Mouse (Mus musculus): ENCODE results near the gene Srl.
"Not testable (repeated sequence)": the region's sequence is repeated elsewhere in the genome, so short reads cannot be mapped to it uniquely, and the experiment has no call there.

The Srl gene

DNA sequence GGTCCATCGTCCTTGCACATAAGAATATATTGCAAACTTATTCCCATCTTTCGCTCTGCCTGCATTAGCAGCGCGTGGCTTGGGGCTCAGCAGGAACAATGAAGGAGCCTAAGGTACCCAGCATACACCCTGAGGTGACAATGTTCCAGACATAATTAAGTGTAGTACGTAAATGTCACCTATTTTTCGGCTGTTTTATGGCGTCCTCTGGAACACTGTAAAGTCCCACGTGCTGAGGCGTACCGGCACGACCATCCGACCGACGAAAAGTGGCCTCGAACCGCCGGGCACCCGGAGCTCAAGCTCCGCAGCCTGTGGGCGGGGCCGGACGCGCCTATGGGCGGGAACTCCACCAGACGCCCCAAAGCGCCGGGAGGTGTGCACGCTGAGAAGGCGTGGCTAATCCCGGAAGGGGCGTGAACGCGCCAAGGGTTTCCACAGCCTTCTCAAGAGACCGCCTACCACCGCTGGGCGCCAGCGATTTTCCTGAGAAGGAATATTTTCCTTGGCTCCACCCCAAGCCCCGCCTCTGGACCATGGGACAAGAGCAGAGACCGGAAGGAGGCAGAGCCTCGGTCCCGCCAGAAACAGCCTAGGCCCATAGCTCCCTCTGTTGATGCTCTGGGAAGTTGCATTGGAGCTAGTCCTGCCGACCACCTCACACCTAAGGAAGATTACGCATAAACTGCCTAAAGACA is at the start of gene Srl:
TSS of gene Srl (minus strand) at position 316 of the 698 bp plus-strand sequence.
- peak; percentile 99 for DNase-seq (ENCODE audit: low read depth, low spot score)

DNA sequence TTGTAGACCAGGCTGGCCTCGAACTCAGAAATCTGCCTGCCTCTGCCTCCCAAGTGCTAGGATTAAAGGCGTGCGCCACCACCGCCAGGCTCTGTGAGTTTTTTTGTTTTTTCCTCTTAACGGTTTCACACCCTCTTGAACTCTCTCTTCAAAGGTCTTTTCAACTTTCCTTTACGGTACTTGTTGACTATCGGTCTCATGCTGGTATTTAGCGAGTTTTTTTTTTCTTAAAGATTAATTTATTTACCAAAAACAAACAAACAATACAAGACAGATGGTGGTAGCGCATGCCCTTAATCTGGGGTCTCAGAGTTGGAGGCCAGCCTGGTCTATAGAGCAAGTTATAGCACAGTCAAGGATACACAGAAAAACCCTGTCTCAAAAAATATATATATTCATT is 48.6 kb upstream of the Srl start:
- DNase-seq (ENCODE audit: low read depth, low spot score), result no peak

DNA sequence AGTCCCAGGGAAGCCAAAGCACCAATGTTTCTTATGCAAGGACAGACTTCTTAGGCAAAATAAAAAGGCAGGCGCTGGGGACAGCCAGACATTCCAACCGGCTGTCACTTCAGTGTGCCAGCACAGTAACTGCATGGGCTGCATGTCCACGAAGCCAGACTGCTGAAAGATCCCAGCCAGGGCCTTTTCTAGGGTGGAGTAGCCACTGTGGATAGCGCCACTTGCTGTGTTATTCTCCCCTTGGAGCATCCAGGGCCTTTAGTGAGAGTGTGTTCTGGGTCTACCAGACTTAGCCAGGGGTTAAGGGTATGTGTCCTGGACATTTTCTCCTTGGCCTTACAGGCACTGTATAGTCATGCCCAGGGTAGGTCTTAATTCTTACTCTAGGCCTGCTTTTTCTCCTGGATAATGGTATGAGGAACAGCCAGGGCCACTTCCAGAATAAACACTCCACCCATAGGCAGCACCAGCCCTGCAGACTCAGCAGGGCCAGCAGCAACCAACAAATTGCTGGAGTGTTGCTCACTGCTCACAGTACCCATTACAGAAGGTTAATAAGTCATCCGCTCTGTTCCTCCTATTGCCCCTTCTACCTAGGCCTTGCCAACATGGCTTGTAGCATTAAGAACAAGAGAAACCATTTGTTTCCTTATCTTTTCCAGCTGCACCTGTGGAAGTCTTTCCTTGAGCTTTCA is 46.0 kb upstream of the Srl start:
- no peak for DNase-seq (ENCODE audit: low read depth, low spot score)

DNA sequence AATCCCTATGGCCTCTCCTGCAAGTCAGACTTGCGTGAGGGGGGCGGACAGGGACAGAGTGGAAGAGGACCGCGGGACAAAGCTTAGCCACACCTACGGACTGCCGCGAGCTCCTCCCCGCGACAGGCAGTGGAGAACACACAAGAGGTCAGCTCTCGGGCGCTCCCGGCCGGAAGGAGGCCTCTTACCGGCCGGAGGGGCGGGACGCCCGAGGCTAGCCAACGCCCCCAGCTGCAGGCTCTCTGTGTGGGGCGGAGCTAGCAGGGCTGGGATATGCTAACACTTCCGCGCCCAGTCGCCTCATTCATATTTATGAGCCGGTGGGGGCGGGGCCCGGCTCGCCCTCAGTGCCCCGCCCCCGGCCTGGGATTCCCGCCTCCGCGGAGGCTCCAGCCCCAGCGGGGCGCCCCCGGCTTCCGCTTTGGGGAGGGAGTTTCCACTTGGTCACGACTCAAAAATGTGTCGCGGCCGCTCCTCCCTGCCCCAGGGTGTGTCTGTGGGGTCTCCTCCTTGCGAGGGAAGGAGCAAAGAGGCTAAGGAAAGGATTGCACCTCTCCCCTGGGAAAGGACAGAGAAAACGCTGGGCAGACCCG is 45.0 kb upstream of the Srl start:
- peak; percentile 96 for DNase-seq (ENCODE audit: low read depth, low spot score)

DNA sequence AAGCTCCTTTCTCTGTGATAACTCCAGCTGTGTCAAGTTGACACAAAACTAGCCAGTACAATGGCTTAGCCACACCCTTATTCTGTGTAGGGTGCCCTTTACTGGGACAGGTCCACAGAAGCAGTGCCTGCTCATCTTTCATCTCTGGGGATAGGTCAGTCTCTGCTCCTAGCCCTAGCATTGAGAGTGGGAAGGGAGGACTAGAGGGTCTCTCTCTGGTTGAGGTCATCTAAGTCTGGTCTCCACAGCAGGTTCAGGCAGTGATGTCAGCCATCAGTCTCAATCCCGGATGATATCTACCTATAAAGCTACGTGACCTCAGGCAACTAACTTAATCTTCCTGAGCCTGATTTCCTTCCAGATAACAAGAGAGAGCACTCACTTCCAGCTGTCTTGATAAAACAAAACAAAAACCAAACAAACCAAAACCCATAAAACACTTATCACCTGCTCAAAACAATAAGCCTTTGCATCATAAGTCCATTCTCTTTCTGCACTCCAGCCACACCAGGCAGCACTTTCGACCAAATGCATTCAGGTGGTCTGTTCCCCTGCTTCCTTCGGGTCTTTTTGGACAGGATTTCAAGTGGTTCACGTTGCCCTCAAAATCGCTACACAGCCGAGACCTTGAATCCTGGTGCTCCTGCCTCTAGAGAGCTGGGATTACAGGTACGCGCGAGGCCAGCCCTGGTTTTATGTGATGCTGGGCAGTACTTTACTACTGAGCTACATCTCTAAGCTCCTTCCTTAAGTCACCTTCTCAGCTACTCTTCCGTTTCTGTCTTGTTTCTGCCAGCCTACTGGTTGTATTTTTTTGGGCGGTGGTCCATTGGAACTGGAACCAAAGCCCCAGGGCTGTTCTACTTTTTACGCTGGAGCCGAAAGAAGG is 44.3 kb upstream of the Srl start:
- DNase-seq (ENCODE audit: low read depth, low spot score), result no peak

DNA sequence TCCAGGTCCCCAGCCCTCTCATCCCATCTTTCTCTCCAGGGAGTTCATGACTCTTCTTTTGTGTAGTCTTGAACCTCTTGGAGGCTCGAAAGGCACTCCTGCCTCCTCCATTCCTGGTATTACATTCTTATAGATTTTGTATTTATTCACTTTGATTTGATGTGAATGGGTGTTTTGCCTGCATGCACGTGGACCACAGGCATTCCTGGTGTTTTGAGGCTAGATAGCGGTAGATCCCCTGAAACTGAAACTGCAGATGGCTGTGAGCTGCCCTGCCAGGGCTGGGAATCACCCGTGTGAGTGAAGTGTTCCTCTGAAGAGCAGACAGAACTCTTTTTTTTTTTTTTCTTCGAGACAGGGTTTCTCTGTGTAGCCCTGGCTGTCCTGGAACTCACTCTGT is 42.8 kb upstream of the Srl start:
- no peak for DNase-seq (ENCODE audit: low read depth, low spot score)

DNA sequence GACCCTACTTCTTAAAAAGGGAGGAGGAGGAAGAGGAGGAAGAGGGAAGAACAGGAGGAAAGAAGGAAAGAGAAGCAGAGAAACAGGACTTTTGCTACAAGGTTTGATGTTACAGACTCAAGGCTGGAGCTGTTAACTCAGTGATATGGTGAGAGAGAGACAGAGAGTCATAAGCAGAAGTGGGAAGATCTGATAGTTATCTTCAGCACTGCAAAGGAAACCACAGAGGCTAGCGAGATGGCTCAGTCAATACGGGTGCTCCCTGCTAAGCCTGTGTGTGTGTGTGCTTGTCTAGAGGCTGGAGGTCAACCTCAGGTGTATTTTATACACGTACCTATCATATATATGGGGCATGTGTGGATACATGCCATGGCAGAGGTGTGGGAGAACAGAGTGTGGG is 42.2 kb upstream of the Srl start:
- DNase-seq (ENCODE audit: low read depth, low spot score), result no peak

DNA sequence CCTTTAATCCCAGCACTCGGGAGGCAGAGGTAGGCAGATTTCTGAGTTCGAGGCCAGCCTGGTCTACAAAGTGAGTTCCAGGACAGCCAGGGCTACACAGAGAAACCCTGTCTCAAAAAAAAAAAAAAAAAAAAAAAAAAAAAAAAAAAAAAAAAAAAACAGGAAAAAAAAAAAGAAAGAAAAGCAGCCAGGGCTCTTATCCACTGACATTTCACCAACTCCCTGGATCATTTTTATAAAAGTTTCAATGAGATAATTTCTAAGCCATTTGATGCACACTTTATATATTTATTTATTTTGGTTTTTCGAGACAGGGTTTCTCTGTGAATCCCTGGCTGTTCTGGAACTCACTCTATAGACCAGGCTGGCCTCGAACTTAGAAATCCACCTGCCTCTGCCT is 39.6 kb upstream of the Srl start:
- not testable (repeated sequence) for DNase-seq (ENCODE audit: low read depth, low spot score)

DNA sequence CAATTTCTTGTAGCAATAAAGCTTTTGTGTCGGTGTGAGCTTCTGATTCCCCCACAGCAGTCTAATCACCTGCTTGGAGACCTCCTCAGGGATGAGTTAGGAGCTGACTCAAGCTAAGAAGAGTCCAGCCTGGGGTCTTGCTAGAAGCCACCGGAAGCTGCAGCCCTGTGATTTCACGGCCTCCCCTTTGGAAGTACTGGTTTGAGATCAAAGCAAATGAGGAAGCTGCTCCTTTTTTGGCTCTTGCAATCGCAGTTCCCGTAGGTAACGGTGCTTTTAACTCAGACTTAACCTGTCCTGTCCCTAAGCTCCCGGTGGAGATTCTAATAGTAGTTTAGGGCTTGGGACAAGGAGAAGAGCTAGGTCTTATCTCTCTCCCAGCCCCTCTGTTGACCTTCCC is 37.0 kb upstream of the Srl start:
- no peak for DNase-seq (ENCODE audit: low read depth, low spot score)

DNA sequence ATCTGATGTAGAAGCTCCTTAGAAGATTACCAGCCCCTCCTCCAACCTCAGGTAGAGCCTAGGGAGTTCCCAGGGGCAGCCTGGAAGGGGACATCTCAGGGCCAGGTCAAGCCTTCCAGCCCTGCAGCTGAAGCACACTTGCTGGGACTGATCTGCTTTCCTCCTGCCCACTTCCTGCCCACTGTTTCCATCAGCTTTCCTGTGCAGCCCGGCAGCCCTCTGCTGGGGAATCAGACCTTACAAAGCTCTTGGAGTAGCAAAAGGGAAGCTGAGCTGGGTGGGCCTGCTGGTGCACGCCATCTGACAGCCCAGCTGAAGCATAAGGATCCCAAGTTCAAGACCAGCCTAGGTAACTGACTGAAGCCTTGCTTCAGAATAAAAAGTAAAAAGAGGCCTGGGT is 35.3 kb upstream of the Srl start:
- no peak for DNase-seq (ENCODE audit: low read depth, low spot score)

DNA sequence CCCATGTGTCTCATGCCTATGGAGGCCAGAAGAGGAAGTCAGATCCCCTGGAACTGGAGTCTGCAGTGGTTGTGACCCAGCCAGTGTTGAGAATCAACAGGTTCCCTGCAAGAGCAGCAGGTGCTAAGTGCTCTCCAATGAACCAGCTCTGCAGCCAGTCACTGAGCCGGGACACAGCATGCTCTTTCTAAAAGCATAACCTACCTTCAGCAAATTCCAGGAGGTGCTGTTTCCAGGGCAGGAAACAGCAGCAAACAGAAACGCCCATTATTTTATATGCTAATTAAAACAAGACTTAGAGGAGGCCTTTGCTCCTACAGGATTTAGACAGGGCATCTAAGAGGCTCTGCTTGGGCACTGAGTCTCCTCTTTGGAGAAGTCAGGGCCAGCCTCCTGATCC is 34.4 kb upstream of the Srl start:
- no peak for DNase-seq (ENCODE audit: low read depth, low spot score)

DNA sequence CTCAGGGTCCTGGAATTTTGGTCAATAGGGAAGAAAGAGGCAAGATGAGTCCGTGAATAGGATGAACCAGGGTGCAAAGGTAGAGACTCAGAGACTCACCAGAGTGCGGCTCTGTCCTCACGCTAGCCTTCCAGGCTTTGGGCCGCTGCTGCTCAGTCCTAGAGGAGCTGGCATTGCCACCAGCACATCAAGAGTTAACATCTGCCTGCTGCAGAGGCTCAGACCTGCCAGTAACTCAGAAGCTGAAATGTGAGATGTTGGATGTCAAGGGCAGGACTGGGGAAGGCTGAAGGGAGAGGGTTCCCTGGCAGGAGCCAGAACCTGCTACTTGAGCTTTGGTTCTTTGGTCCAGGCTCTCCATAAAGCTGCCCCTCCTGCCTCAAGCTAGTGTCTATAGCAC is 29.1 kb upstream of the Srl start:
- DNase-seq (ENCODE audit: low read depth, low spot score), result no peak

DNA sequence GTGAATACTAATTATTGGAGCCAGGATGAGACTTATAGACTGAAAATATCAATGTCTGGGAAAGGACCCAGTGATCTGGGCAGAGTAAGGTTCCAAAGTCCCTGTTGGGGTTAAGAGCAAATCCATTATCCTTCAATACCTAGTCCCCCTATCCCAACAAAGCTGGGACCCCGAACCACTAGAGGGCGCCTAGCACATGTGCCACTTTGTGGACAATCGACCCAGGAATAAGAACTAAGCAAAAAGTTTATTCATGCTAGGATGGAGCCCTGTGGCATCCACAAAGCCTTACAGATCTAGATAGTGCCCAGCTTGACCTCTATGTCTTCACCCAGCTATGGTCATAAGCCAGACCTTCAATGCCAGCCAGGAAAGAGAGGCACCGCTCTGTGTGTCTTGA is 26.3 kb upstream of the Srl start:
- DNase-seq (ENCODE audit: low read depth, low spot score), result peak; percentile 83

DNA sequence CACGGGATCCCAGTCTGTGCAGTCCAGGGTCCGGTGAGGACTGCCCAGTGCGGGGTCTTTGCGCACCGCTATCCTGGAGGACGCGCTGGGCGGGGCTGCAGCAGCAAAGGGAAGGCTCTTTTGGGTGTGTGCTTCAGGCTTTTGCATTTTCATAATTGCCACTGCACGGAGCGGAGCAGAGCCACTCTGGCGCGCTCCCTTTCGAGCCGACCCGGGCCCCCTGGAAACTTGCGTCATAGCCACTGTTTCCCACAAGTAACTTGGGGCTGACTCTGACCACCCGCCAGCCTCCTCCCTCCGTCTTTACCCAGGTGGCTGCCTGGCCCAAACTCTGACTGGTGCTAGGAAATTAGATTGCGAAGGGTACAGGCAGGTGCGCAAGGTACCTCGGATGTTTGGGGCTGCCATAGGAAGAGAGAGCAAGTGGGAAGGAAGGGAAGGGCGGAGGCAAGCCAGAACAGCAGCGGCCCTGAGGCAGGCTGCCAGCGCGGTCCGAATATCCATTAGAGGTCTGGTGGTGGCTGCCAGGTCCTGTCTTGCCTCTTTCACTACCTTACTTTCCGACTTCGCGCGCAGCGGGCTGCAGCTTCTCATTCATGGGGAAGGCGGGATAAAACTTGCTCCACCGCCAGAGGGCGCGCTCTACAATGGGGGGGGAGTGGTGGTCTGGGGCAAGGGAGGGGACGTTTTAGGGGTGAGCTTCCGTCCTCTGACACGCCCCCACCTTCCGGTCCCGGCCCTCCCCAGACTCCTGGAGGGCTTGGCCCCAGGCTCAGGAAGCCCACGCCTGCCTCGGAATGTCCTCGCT is 18.7 kb upstream of the Srl start:
- peak; percentile 54 for DNase-seq (ENCODE audit: low read depth, low spot score)

DNA sequence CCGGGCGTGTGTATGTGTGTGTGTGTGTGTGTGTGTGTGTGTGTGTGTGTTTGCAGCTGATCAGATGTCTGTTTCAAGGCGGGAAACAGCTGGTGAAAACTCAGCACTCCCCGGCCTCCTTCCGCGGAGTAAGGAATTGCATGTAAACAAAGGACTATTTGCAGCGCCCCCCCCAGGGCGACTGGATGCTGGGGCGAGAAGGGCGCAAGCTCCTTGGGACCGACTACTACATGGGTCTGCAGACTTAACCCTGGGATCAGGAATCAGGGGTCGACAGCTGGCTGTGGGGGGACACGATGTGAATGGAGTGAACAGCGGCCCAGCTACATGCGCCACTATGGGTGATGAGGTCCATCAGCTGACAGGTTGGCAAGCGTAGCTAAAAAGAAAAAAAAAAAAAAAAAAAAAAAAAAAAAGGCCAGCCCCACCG is 18.1 kb upstream of the Srl start, which contains the start of gene Tfap4:
TSS of gene Tfap4 (minus strand) at position 140 of the 430 bp plus-strand sequence.
- peak; percentile 96 for DNase-seq (ENCODE audit: low read depth, low spot score)

DNA sequence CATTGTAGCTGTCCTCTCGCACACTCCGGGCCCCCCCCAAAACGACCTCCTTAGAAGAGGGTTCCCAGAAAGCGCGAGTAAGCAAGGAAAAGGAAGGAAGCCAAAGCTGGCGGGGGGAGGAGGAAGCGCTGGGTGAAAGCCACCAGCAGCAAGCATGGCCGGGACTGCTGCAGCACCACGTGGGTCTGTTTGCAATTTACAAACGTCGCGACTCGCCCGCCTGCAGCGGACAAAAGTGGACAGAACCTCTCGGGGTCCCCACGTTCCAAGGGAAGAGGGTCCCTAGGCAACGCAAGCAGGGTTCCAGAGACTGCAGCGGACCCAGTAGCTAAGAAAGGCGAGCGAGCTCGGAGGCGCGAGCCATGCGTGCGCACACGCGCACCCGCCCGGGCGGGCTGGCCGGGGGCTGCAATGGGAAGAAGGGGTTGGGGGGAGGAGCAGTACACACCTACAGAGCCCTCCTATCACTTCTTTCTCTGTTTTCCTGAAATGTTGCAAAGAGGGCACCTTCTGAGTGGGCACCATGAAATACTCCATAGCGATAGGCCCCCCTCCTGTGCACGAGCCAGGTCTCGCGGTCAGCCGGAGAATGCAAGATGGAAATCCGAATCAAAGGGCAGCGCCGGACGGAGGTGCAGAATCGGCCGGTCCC is 17.5 kb upstream of the Srl start:
- DNase-seq (ENCODE audit: low read depth, low spot score), result peak; percentile 80

DNA sequence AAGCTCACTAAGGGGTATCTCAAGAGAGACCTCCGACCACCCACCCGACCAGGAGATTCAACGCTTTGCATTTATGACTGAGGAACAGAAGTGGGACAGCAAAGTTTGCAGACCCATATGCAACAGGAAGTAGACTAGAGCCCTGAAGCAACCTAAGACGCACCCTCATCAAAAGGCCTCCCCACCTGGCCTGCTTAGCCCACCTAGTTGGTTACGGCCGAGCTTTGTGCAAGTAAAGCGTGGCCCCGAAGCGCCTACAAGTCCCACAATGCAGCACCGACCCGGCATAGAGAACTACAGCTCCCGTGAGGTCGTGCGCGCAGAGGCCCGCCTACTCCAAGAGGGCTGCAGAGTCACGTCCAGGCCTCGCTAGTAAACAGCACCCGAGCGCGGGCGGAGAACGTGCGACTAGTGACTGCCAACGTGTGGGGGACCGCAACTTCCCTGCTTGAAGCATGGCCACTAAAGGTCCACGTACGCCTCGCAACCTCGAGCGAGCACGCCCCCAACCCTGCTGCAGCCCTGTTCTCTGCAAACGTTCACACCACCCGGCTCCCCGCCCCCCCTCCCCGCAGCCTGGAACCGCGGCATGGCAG is 16.9 kb upstream of the Srl start:
- DNase-seq (ENCODE audit: low read depth, low spot score), result peak; percentile 97

DNA sequence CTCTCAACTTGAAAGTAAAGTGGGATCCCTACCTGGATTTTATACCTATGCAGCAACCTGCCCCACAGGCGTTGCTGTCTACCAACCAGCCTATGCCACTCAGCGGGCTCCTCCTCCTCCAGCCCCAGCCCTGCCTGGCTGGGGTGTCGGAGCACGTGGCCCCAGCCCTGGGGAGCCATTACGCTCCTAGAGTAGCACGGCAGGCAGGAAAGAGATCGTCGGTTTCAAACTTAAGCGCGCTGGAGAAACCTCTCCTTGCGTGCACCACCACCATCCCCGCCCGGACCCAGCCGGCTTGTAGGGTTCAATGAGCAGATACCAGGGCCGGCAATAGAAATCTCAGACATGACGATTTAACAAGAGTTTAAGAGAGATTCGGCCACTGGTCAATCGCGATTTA is 16.3 kb upstream of the Srl start:
- peak; percentile 76 for DNase-seq (ENCODE audit: low read depth, low spot score)

DNA sequence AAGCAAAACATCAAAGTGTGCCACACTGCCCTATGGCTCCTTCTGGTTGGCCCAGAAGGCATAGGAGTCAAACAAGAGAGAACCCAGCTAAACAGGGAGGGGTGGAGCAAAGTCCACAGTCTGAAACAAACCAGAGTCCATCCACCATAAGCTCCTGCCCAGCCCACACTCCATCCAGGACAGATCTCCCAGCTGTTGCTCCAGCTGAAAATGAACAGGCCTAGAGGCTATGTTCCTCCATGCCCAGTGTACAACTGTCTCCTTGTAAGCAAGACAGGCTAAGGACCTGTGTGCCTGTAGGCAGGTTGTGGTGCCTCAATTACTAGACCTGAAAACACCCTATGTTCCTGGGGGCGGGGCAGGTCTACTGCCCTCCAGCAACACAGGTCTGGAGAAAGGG is 15.5 kb upstream of the Srl start:
- no peak for DNase-seq (ENCODE audit: low read depth, low spot score)

DNA sequence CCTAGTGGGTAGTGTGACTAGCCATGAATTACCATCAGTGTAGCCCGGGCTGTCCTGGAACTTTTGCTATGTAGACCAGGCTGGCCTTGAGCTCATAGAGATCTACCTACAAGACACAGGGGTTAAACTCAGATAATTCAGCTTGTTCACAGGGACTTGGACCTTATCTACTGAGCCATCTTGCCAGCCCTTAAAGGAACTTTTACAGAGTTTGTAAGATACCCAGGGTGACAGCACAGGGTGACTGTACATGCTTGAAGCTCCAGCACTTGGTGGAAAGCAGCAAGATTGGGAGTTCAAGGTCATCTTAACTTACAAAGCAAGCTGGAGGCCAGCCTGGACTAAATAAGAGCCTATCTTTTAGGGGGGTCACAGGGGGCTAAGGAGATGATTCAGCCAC is 13.9 kb upstream of the Srl start:
- DNase-seq (ENCODE audit: low read depth, low spot score), result no peak

Data from brain, adult 2 months (tissue).